Mouse (Mus musculus) kidney, postnatal 0 days (tissue): ENCODE results near the gene Lcorl. TPM values are rescaled to one million over a fixed set of nuclear protein-coding genes. Genes with fewer than 3 reads are reported as not detected.

Source experiments
- ATAC-seq: fragments of 200-750 bp; cut with Nextera tagmentation; replicated peaks from 2 replicates; pipeline ENCODE4 v1.8.0; 2017; ENCODE audit warnings: low read depth, moderate number of reproducible peaks, moderate TSS enrichment, moderate library complexity; ENCODE audit not compliant: low FRiP score
- DNase-seq: peaks from one replicate; pipeline ENCODE4 v3.0.0-alpha.2; 2016; ENCODE audit warnings: low spot score
- H3K27ac ChIP-seq: fragments of 300-500 bp; sonication (generic); 2 replicates; pipeline ENCODE4 v1.5.1; 2014; ENCODE audit warnings: mild to moderate bottlenecking
- H3K27me3 ChIP-seq: fragments of 300-500 bp; sonication (generic); 2 replicates; pipeline ENCODE4 v1.6.1; 2014; ENCODE audit warnings: low read length, mixed read lengths; ENCODE audit not compliant: insufficient read depth
- H3K36me3 ChIP-seq: fragments of 300-500 bp; sonication (generic); 2 replicates; pipeline ENCODE4 v1.6.1; 2014; ENCODE audit warnings: low read length, mixed read lengths; ENCODE audit not compliant: insufficient read depth
- H3K4me1 ChIP-seq: fragments of 300-500 bp; sonication (generic); replicated peaks from 2 replicates; pipeline ENCODE4 v1.6.1; 2014; ENCODE audit warnings: antibody characterized with exemption, low read length, mixed read lengths; ENCODE audit not compliant: insufficient read depth
- H3K4me2 ChIP-seq: fragments of 300-500 bp; sonication (generic); 2 replicates; pipeline ENCODE4 v1.6.1; 2014; ENCODE audit warnings: mild to moderate bottlenecking, low read length, moderate library complexity, mixed read lengths
- H3K4me3 ChIP-seq: fragments of 300-500 bp; sonication (generic); replicated peaks from 2 replicates; pipeline ENCODE4 v1.5.1; 2014; ENCODE audit warnings: low read depth, low read length
- H3K9ac ChIP-seq: fragments of 300-500 bp; sonication (generic); 2 replicates; pipeline ENCODE4 v1.6.1; 2014; ENCODE audit warnings: low read depth, low read length
- H3K9me3 ChIP-seq: fragments of 300-500 bp; sonication (generic); replicated peaks from 2 replicates; pipeline ENCODE4 v1.6.1; 2016; ENCODE audit warnings: low read length, inconsistent platforms, mixed read lengths
- CTCF ChIP-seq: IDR thresholded peaks from 2 replicates; pipeline ENCODE4 v1.5.1; 2016; ENCODE audit warnings: antibody characterized with exemption, low read depth, mild to moderate bottlenecking, moderate library complexity
- WGBS: fragments of 180-500 bp; shearing (Covaris S2); extraction: QIAGEN DNeasy Blood & Tissue Kit; methylation state at CpG from one replicate; pipeline ENCODE4 v1.1.7; 2014; 5-methylcytosine and 5-hydroxymethylcytosine counted together
- polyA plus RNA-seq: library from polyadenylated mRNA; unstranded; fragments of >200 nt; fragmentation: Nextera tagmentation; extraction: Ambion mirVana; gene quantifications from 2 replicates; pipeline ENCODE4 v1.2.1, GENCODE M21; 2015

Lcorl gene
- polyA plus RNA-seq, 1 experiment from 2014 or later = 23.1 TPM

GRCm38 (mm10) chr5:45686223-45686622 is 171.2 kb downstream of the Lcorl start:
- no peaks in the 10 kb centered on the region for H3K4me1 ChIP-seq
- no peak overlapping the region for H3K4me2 ChIP-seq
- no peaks in the 10 kb centered on the region for H3K27me3 ChIP-seq
- no peak for TF ChIP-seq CTCF
- no peak overlapping the region for H3K27ac ChIP-seq
- H3K9me3 ChIP-seq = no peaks in the 10 kb centered on the region
- no peak for DNase-seq
- H3K36me3 ChIP-seq = no peaks in the 10 kb centered on the region
- ATAC-seq = no peak
- 96% methylated on average over 3 of the region's 3 CpGs for WGBS
- H3K4me3 ChIP-seq = no peak overlapping the region
- H3K9ac ChIP-seq = no peak overlapping the region

GRCm38 (mm10) chr5:45685243-45685642 is 172.2 kb downstream of the Lcorl start:
- no peak overlapping the region for H3K4me3 ChIP-seq
- H3K9me3 ChIP-seq = no peaks in the 10 kb centered on the region
- no peak overlapping the region for H3K9ac ChIP-seq
- 98% methylated on average over 2 of the region's 2 CpGs for WGBS
- H3K4me2 ChIP-seq = no peak overlapping the region
- no peak for TF ChIP-seq CTCF
- H3K4me1 ChIP-seq = no peaks in the 10 kb centered on the region
- DNase-seq (no peak), ATAC-seq (no peak)
- no peaks in the 10 kb centered on the region for H3K36me3 ChIP-seq
- no peaks in the 10 kb centered on the region for H3K27me3 ChIP-seq
- H3K27ac ChIP-seq = no peak overlapping the region

GRCm38 (mm10) chr5:45683388-45683787 is 174.0 kb downstream of the Lcorl start:
- H3K9me3 ChIP-seq = no peaks in the 10 kb centered on the region
- 97% methylated on average over 1 of the region's 1 CpGs for WGBS
- DNase-seq (no peak), ATAC-seq (no peak)
- no peak overlapping the region for H3K4me3 ChIP-seq
- 0 out of 2 replicates have a peak, but pooled peaks cover 6% of the 10 kb centered on the region for H3K36me3 ChIP-seq
- H3K9ac ChIP-seq = no peak overlapping the region
- no peaks in the 10 kb centered on the region for H3K27me3 ChIP-seq
- TF ChIP-seq CTCF = no peak
- H3K4me2 ChIP-seq = no peak overlapping the region
- no peaks in the 10 kb centered on the region for H3K4me1 ChIP-seq
- H3K27ac ChIP-seq = no peak overlapping the region

- Histone ChIP-seq H3K36me3 (peaks cover 16% of the 10 kb centered on the region; the same call in 1 of the 2 replicates), H3K4me3 (no peak overlapping the region), H3K27me3 (no peaks in the 10 kb centered on the region), H3K9ac (no peak overlapping the region), H3K4me1 (no peaks in the 10 kb centered on the region), H3K4me2 (no peak overlapping the region), H3K9me3 (no peaks in the 10 kb centered on the region), H3K27ac (no peak overlapping the region)
- DNase-seq (no peak), ATAC-seq (no peak)
- no peak for TF ChIP-seq CTCF
Measured at GRCm38 (mm10) chr5:45679955-45680354, 177.5 kb downstream of the Lcorl start.

GRCm38 (mm10) chr5:45677639-45678038 is 179.8 kb downstream of the Lcorl start:
- no peak for ATAC-seq
- H3K9ac ChIP-seq = no peak overlapping the region
- peaks cover 16% of the 10 kb centered on the region; the same call in 1 of the 2 replicates for H3K36me3 ChIP-seq

GRCm38 (mm10) chr5:45675032-45675431 is 182.4 kb downstream of the Lcorl start:
- ATAC-seq = no peak
- Histone ChIP-seq H3K4me1 (no peaks in the 10 kb centered on the region), H3K27me3 (no peaks in the 10 kb centered on the region), H3K27ac (no peak overlapping the region), H3K9me3 (no peaks in the 10 kb centered on the region), H3K9ac (no peak overlapping the region), H3K36me3 (peaks cover 16% of the 10 kb centered on the region; the same call in 1 of the 2 replicates), H3K4me2 (no peak overlapping the region), H3K4me3 (no peak overlapping the region)
- DNase-seq = no peak
- TF ChIP-seq CTCF = no peak
- WGBS = 100% methylated on average over 1 of the region's 1 CpGs

More at GRCm38 (mm10) chr5:45677639-45678038, 179.8 kb downstream of the Lcorl start:
- no peak overlapping the region for H3K4me3 ChIP-seq
- no peaks in the 10 kb centered on the region for H3K9me3 ChIP-seq
- no peak for TF ChIP-seq CTCF
- H3K4me1 ChIP-seq = no peaks in the 10 kb centered on the region
- H3K27ac ChIP-seq = no peak overlapping the region
- no peak for DNase-seq
- 76% methylated on average over 4 of the region's 4 CpGs for WGBS
- H3K27me3 ChIP-seq = no peaks in the 10 kb centered on the region
- H3K4me2 ChIP-seq = no peak overlapping the region

GRCm38 (mm10) chr5:45670894-45671494 is 186.4 kb downstream of the Lcorl start:
- Histone ChIP-seq H3K9me3 (no peaks in the 10 kb centered on the region), H3K27me3 (no peaks in the 10 kb centered on the region), H3K36me3 (0 out of 2 replicates have a peak, but pooled peaks cover 2% of the 10 kb centered on the region), H3K4me3 (peak overlapping the region; percentile 91), H3K4me2 (peak overlapping the region; percentile 91), H3K9ac (no peak overlapping the region), H3K4me1 (no peaks in the 10 kb centered on the region), H3K27ac (no peak overlapping the region)
- WGBS = 44% methylated on average over 5 of the region's 5 CpGs
- no peak for DNase-seq
- no peak for TF ChIP-seq CTCF
- no peak for ATAC-seq
